Mouse (Mus musculus): Measurements from ENCODE around the gene Ccm2. TPM values are rescaled to one million over a fixed set of nuclear protein-coding genes. Genes with fewer than 3 reads are reported as not detected.

Gene Ccm2
- total and polyA plus RNA-seq, 3 experiments, result 30.4 to 34.5 (median 32.7) TPM

- dilution Hi-C loops (cut with MboI; ENCODE audit: extremely low pct_ligation_motif_present, extremely low pct_unique_long_range_greater_than_20kb, low sequenced_read_pairs), result no loop called here
- Histone ChIP-seq H3K79me2 (replicated peaks; ENCODE audit: control insufficient read depth, extremely low read depth, insufficient read depth, poor library complexity, severe bottlenecking) (no peaks in the 10 kb centered on the region), H3K4me2 (ENCODE audit: insufficient read depth, low read depth, poor library complexity, severe bottlenecking) (no peak overlapping the region), H3K36me3 (replicated peaks in 1 of 2; ENCODE audit: control insufficient read depth in 1 of 2, insufficient read depth in 1 of 2, low read length in 1 of 2) (peaks cover 43 to 70% of the 10 kb centered on the region in 2 experiments), H3K9ac (ENCODE audit: insufficient read depth, low read depth) (no peak overlapping the region), H3K4me3 (replicated peaks in 1 of 3; ENCODE audit: low read depth in 2 of 3, low read length in 2 of 3, poor library complexity in 1 of 3) (no peak overlapping the region), H3K9me3 (replicated peaks; ENCODE audit: low read length) (no peaks in the 10 kb centered on the region), H3K27ac (ENCODE audit: insufficient read depth, low read depth) (no peak overlapping the region), H3K4me1 (ENCODE audit: control insufficient read depth in 1 of 2, insufficient read depth in 2 of 2) (peaks cover 5 to 15% of the 10 kb centered on the region in 2 experiments; a peak in 2 of 4 replicates), H3K27me3 (replicated peaks) (no peaks in the 10 kb centered on the region)
- TF ChIP-seq MAX (IDR thresholded peaks at IDR 0.05; ENCODE audit: low read length) (no peak), MYC (IDR thresholded peaks at IDR 0.05; ENCODE audit: low read depth, low read length) (no peak), POLR2AphosphoS2 (IDR thresholded peaks at IDR 0.05; ENCODE audit: low read depth, low read length) (no peak), JUN (IDR thresholded peaks at IDR 0.05; ENCODE audit: insufficient read depth, low read depth, low read length) (no peak), EP300 (IDR thresholded peaks at IDR 0.05; ENCODE audit: low read length) (no peak), MEF2A (IDR thresholded peaks at IDR 0.05; ENCODE audit: borderline replicate concordance, low read depth, low read length) (no peak), BHLHE40 (IDR thresholded peaks at IDR 0.05; ENCODE audit: low read depth, low read length) (no peak), IRF4 (IDR thresholded peaks at IDR 0.05; ENCODE audit: low read depth, low read length) (no peak), CHD2 (IDR thresholded peaks at IDR 0.05; ENCODE audit: low read length) (no peak), E2F4 (IDR thresholded peaks at IDR 0.05; ENCODE audit: insufficient replicate concordance, low read depth, low read length) (no peak), ZNF384 (IDR thresholded peaks at IDR 0.05; ENCODE audit: low read depth, low read length) (no peak), MAFK (IDR thresholded peaks at IDR 0.05; ENCODE audit: insufficient replicate concordance, low read length) (no peak), SIN3A (IDR thresholded peaks at IDR 0.05; ENCODE audit: low read length) (no peak), TBP (conservative IDR thresholded peaks at IDR 0.05; ENCODE audit: low read depth, low read length) (no peak), ETS1 (conservative IDR thresholded peaks at IDR 0.05; ENCODE audit: low read depth, low read length) (no peak), POLR2A (IDR thresholded peaks at IDR 0.05; ENCODE audit: low read depth, low read length) (no peak)
- DNase-seq (ENCODE audit: extremely low read depth), result no peak
- in situ Hi-C loops (cut with MboI; ENCODE audit: low pct_ligation_motif_present, low pct_unique_long_range_greater_than_20kb, low sequenced_read_pairs), result no loop called here
These were observed 51.7 kb downstream of the Ccm2 start for GRCm38 (mm10) chr11:6598191-6598889.

GRCm38 (mm10) chr11:6599011-6599681 lies 52.5 kb downstream of the Ccm2 start:
- dilution Hi-C loops (cut with MboI; ENCODE audit: extremely low pct_ligation_motif_present, extremely low pct_unique_long_range_greater_than_20kb, low sequenced_read_pairs) (no loop called here), in situ Hi-C loops (cut with MboI; ENCODE audit: low pct_ligation_motif_present, low pct_unique_long_range_greater_than_20kb, low sequenced_read_pairs) (no loop called here)
- Histone ChIP-seq H3K4me3 (replicated peaks in 1 of 3; ENCODE audit: low read depth in 2 of 3, low read length in 2 of 3, poor library complexity in 1 of 3) (no peak overlapping the region), H3K27ac (ENCODE audit: insufficient read depth, low read depth) (no peak overlapping the region), H3K9me3 (replicated peaks; ENCODE audit: low read length) (no peaks in the 10 kb centered on the region), H3K9ac (ENCODE audit: insufficient read depth, low read depth) (no peak overlapping the region), H3K4me2 (ENCODE audit: insufficient read depth, low read depth, poor library complexity, severe bottlenecking) (no peak overlapping the region), H3K79me2 (replicated peaks; ENCODE audit: control insufficient read depth, extremely low read depth, insufficient read depth, poor library complexity, severe bottlenecking) (no peaks in the 10 kb centered on the region), H3K27me3 (replicated peaks) (no peaks in the 10 kb centered on the region), H3K4me1 (ENCODE audit: control insufficient read depth in 1 of 2, insufficient read depth in 2 of 2) (peaks cover 5 to 15% of the 10 kb centered on the region in 2 experiments; a peak in 2 of 4 replicates), H3K36me3 (replicated peaks in 1 of 2; ENCODE audit: control insufficient read depth in 1 of 2, insufficient read depth in 1 of 2, low read length in 1 of 2) (peaks cover 35 to 62% of the 10 kb centered on the region in 2 experiments)
- no peak for TF ChIP-seq NRF1 (IDR thresholded peaks at IDR 0.05; ENCODE audit: low read depth, low read length)
- no peak for TF ChIP-seq KAT2A (IDR thresholded peaks at IDR 0.05; ENCODE audit: insufficient replicate concordance, low read length)
- no peak for TF ChIP-seq ZC3H11A (IDR thresholded peaks at IDR 0.05; ENCODE audit: low read depth, low read length)
- TF ChIP-seq ELF1 (IDR thresholded peaks at IDR 0.05; ENCODE audit: low read depth, low read length), result no peak
- TF ChIP-seq BHLHE40 (IDR thresholded peaks at IDR 0.05; ENCODE audit: low read depth, low read length), result no peak
- TF ChIP-seq MAFK (IDR thresholded peaks at IDR 0.05; ENCODE audit: insufficient replicate concordance, low read length), result no peak
- TF ChIP-seq ZMIZ1 (IDR thresholded peaks at IDR 0.05; ENCODE audit: low read depth, low read length), result no peak
- no peak for TF ChIP-seq RAD21 (IDR thresholded peaks at IDR 0.05; ENCODE audit: low read depth, low read length)
- TF ChIP-seq NELFE (IDR thresholded peaks at IDR 0.05; ENCODE audit: low read depth, low read length), result no peak
- no peak for TF ChIP-seq USF2 (conservative IDR thresholded peaks at IDR 0.05; ENCODE audit: low read depth, low read length)
- no peak for TF ChIP-seq MEF2A (IDR thresholded peaks at IDR 0.05; ENCODE audit: borderline replicate concordance, low read depth, low read length)
- no peak for TF ChIP-seq POLR2A (IDR thresholded peaks at IDR 0.05; ENCODE audit: low read depth, low read length)
- TF ChIP-seq MAX (IDR thresholded peaks at IDR 0.05; ENCODE audit: low read length), result no peak
- no peak for TF ChIP-seq E2F4 (IDR thresholded peaks at IDR 0.05; ENCODE audit: insufficient replicate concordance, low read depth, low read length)
- TF ChIP-seq RCOR1 (conservative IDR thresholded peaks at IDR 0.05; ENCODE audit: low read depth, low read length), result no peak
- no peak for DNase-seq (ENCODE audit: extremely low read depth)
